19 mouse cellular contexts compared by ENCODE assay signal in the genomic region with DNA sequence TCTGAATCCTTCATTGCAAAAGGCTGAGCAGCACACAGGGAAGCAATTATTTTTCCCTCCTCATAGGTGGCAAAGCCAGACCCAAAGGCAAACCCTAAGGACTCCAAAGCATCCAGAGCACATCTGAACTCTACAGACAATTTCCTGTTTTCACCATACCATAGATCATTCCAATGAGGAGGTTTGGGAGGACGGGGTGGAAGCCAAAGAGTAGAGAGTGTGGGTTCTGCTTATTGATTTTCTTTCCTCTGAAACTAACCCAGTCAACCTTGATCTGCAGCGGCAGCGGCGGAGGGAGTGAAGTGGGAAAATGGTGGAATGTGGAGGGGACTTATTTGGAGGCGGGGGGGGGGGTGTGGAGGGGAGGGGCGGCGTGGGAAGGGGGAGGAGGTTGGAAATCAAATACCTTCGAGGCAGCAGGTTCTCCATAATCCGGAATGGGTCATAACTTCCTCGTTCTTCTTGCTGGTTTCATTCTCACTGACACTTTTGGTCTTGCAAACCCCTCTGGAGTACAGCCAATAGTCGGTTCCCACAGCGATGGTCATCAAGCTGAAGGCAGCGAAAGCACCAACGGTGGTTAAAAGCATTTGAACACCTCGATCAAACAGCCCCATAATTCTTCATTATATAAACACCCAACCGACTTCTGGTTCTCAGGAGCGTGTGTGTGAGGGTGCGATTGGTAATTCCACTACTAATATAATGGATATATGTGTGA. TPM values are rescaled to one million over a fixed set of nuclear protein-coding genes. Genes with fewer than 3 reads are reported as not detected.
DNase-seq lines count a peak whose midpoint lies in the region; ATAC-seq and TF ChIP-seq lines count a peak whose summit lies in the region.
"Had no signal": no experiment of that assay in that cellular context is flagged by ENCODE, and none has a peak within 500 bp of the region (broad histone marks: within the 10 kb centered on the region; RNA-seq: fewer than 3 reads in every experiment).

No protein-coding gene starts in this region.

- no peak for ATAC-seq in hindbrain, postnatal 0 days
- no peak for ATAC-seq in neural tube, embryonic 14.5 days (ENCODE audit: low read depth)
- ATAC-seq in liver, postnatal 0 days = no peak

- no peak for TF ChIP-seq EP300 in liver, postnatal 0 days (IDR thresholded peaks at IDR 0.05; ENCODE audit: low read depth)

- H3K27ac ChIP-seq in left cerebral cortex, adult 2 months = peak overlapping the region; percentile 93
- peak overlapping the region; percentile 52 for H3K27ac ChIP-seq in hindbrain, postnatal 0 days
- peak overlapping the region; percentile 34; the same call in 1 of the 2 replicates for H3K27ac ChIP-seq in neural tube, embryonic 14.5 days (ENCODE audit: low read depth, low read length)
- H3K27ac ChIP-seq in liver, postnatal 0 days (ENCODE audit: low read depth) = no peak overlapping the region
- H3K27ac ChIP-seq: heart, adult 2 months; limb, embryonic 12.5 days had no signal

- TF ChIP-seq CTCF in left cerebral cortex, adult 2 months (IDR thresholded peaks at IDR 0.05) = no peak
- TF ChIP-seq CTCF in hindbrain, postnatal 0 days (IDR thresholded peaks at IDR 0.05; ENCODE audit: low read depth) = no peak
- no peak for TF ChIP-seq CTCF in liver, postnatal 0 days (IDR thresholded peaks at IDR 0.05; ENCODE audit: low read depth)

- intact Hi-C loops in left cerebral cortex, adult 2 months (cut with DNase I) = loop anchor here (1.0 to 2.0 kb wide), 2 partner anchors 54 to 139 kb away; no protein-coding TSS in a partner anchor

- 36% methylated on average over 18 of the region's 18 CpGs for WGBS in hindbrain, postnatal 0 days
- 37% methylated on average over 15 of the region's 18 CpGs for WGBS in neural tube, embryonic 14.5 days
- 57% methylated on average over 17 of the region's 18 CpGs for WGBS in liver, postnatal 0 days (ENCODE audit: insufficient replicate concordance)

- no peak for DNase-seq in left cerebral cortex, adult 2 months (ENCODE audit: extremely low spot score in 1 of 2, low spot score in 2 of 2)
- DNase-seq in left cerebral cortex, adult 18-20 months (ENCODE audit: low spot score in 2 of 2) = no peak
- DNase-seq in cerebellum, postnatal 25 days = peak; percentile 65
- peak; percentile 70 for DNase-seq in hindbrain, postnatal 0 days (ENCODE audit: low spot score)
- DNase-seq in liver = no peak
- DNase-seq in ovary, postnatal 14 days (ENCODE audit: low spot score) = no peak
- DNase-seq in liver, postnatal 0 days = no peak
- DNase-seq: adrenal gland, postnatal 36 days; heart, adult 2 months; layer of hippocampus, adult 9-11 months; lung, embryonic 14.5 days had no signal

- H3K4me2 ChIP-seq in hindbrain, postnatal 0 days (ENCODE audit: low read depth, low read length) = peak overlapping the region; percentile 66
- H3K4me2 ChIP-seq in neural tube, embryonic 14.5 days (ENCODE audit: low read depth, low read length) = peak overlapping the region; percentile 67
- no peak overlapping the region for H3K4me2 ChIP-seq in liver, postnatal 0 days (ENCODE audit: low read depth, low read length)

- no peaks in the 10 kb centered on the region for H3K9me3 ChIP-seq in hindbrain, postnatal 0 days (ENCODE audit: low read length)
- no peaks in the 10 kb centered on the region for H3K9me3 ChIP-seq in neural tube, embryonic 14.5 days (ENCODE audit: control insufficient read depth, low read length)
- H3K9me3 ChIP-seq in liver, postnatal 0 days (ENCODE audit: low read length) = no peaks in the 10 kb centered on the region
- H3K9me3 ChIP-seq: limb, embryonic 12.5 days; megakaryocyte, embryonic 14.5 days had no signal

- peaks cover 10% of the 10 kb centered on the region for H3K4me1 ChIP-seq in hindbrain, postnatal 0 days (ENCODE audit: insufficient read depth, low read length)
- peaks cover 15% of the 10 kb centered on the region for H3K4me1 ChIP-seq in neural tube, embryonic 14.5 days (ENCODE audit: control insufficient read depth, insufficient read depth, low read length)
- H3K4me1 ChIP-seq in liver, postnatal 0 days (ENCODE audit: insufficient read depth) = no peaks in the 10 kb centered on the region

- peak overlapping the region; percentile 73 for H3K4me3 ChIP-seq in left cerebral cortex, adult 2 months
- peak overlapping the region; percentile 67 for H3K4me3 ChIP-seq in hindbrain, postnatal 0 days (ENCODE audit: low read length)
- H3K4me3 ChIP-seq in neural tube, embryonic 14.5 days (ENCODE audit: low read depth, low read length) = peak overlapping the region; percentile 70
- H3K4me3 ChIP-seq in liver, postnatal 0 days (ENCODE audit: low read depth, low read length) = no peak overlapping the region
- H3K4me3 ChIP-seq: heart, adult 2 months; megakaryocyte, embryonic 14.5 days had no signal

- peak overlapping the region; percentile 77 for H3K9ac ChIP-seq in hindbrain, postnatal 0 days (replicated peaks; ENCODE audit: low read length)
- H3K9ac ChIP-seq in neural tube, embryonic 14.5 days (replicated peaks; ENCODE audit: low read depth, low read length) = peak overlapping the region; percentile 89
- H3K9ac ChIP-seq in liver, postnatal 0 days (replicated peaks) = no peak overlapping the region
- H3K9ac ChIP-seq: limb, embryonic 12.5 days; lung, embryonic 14.5 days had no signal

- H3K36me3 ChIP-seq in hindbrain, postnatal 0 days (ENCODE audit: insufficient read depth, low read length) = no peaks in the 10 kb centered on the region
- no peaks in the 10 kb centered on the region for H3K36me3 ChIP-seq in neural tube, embryonic 14.5 days (ENCODE audit: control insufficient read depth, insufficient read depth, low read length)
- H3K36me3 ChIP-seq in liver, postnatal 0 days (replicated peaks; ENCODE audit: insufficient read depth, low read length) = no peaks in the 10 kb centered on the region
- H3K36me3 ChIP-seq: limb, embryonic 12.5 days had no signal

- H3K27me3 ChIP-seq in hindbrain, postnatal 0 days (ENCODE audit: insufficient read depth, low read length) = no peaks in the 10 kb centered on the region
- no peaks in the 10 kb centered on the region for H3K27me3 ChIP-seq in neural tube, embryonic 14.5 days (ENCODE audit: control insufficient read depth, insufficient read depth, low read length)
- 0 out of 2 replicates have a peak, but pooled peaks cover 16% of the 10 kb centered on the region for H3K27me3 ChIP-seq in liver, postnatal 0 days (ENCODE audit: insufficient read depth, low read length)

RNA-seq across cellular contexts. Expression of gene Cacng2, which starts 1.4 kb away (rescaled TPM):
- 10 to 100 TPM; 57.5 to 60.8 TPM for total RNA-seq in left cerebral cortex, adult 2 months (2021)
- 10 to 100 TPM; 51.4 to 54.6 TPM for total RNA-seq in left cerebral cortex, adult 18-20 months (2021)
- 22.5 and 24.4 TPM in 2 replicates for total RNA-seq in hindbrain, postnatal 0 days (2014; rRNA removed)
- 19.8 and 21.6 TPM in 2 replicates for polyA plus RNA-seq in hindbrain, postnatal 0 days (2015; fragmentation: Nextera tagmentation; extraction: Ambion mirVana)
- polyA plus RNA-seq in neural tube, embryonic 14.5 days (2014; fragmentation: Nextera tagmentation; extraction: Ambion mirVana) = 12.4 and 21.0 TPM in 2 replicates
- not detected in 2 replicates for polyA plus RNA-seq in liver, postnatal 0 days (2015; fragmentation: Nextera tagmentation; extraction: Ambion mirVana)
- total RNA-seq: common myeloid progenitor, adult 5-6 weeks; heart, adult 2 months; heart, postnatal 25 days; MEL had no signal
- polyA plus RNA-seq: heart, adult 2 months; kidney, embryonic 14.5 days; limb, embryonic 12.5 days; lung, embryonic 14.5 days; urinary bladder, adult 2 months had no signal

RNA-seq across cellular contexts. Expression of gene Ift27, which starts 55.5 kb away (rescaled TPM):
- total RNA-seq in left cerebral cortex, adult 2 months (2021) = 10 to 100 TPM; 31.4 to 32.2 TPM
- 10 to 100 TPM; 28.6 to 30.7 TPM for total RNA-seq in left cerebral cortex, adult 18-20 months (2021)
- 38.5 and 38.8 TPM in 2 replicates for total RNA-seq in hindbrain, postnatal 0 days (2014; rRNA removed)
- polyA plus RNA-seq in hindbrain, postnatal 0 days (2015; fragmentation: Nextera tagmentation; extraction: Ambion mirVana) = 122 and 123 TPM in 2 replicates
- polyA plus RNA-seq in neural tube, embryonic 14.5 days (2014; fragmentation: Nextera tagmentation; extraction: Ambion mirVana) = 103 and 105 TPM in 2 replicates
- polyA plus RNA-seq in liver, postnatal 0 days (2015; fragmentation: Nextera tagmentation; extraction: Ambion mirVana) = 24.4 and 25.3 TPM in 2 replicates

Comparison
In these comparisons a context has a peak if more than half of its experiments do, and no peak if none do; other contexts are left out.
1. DNase-seq: peak in cerebellum, postnatal 25 days (2 of 2) and hindbrain, postnatal 0 days (single experiment); none in left cerebral cortex, adult 2 months (0 of 2), left cerebral cortex, adult 18-20 months (0 of 2), liver (single experiment), ovary, postnatal 14 days (single experiment) and liver, postnatal 0 days (single experiment).